Mouse (Mus musculus) v-Abl transformed pro-B cells (cell line): ENCODE measurements around the gene Cnfn.

Experiments used
- in situ Hi-C, 2 experiments: fragments of 400-800 bp; cut with MboI; formaldehyde crosslinking; loops; one replicate each; pipeline ENCODE4 v1.15.1; 2025; ENCODE audit not compliant: unreplicated experiment in 2 of 2

Gene Cnfn

DNA sequence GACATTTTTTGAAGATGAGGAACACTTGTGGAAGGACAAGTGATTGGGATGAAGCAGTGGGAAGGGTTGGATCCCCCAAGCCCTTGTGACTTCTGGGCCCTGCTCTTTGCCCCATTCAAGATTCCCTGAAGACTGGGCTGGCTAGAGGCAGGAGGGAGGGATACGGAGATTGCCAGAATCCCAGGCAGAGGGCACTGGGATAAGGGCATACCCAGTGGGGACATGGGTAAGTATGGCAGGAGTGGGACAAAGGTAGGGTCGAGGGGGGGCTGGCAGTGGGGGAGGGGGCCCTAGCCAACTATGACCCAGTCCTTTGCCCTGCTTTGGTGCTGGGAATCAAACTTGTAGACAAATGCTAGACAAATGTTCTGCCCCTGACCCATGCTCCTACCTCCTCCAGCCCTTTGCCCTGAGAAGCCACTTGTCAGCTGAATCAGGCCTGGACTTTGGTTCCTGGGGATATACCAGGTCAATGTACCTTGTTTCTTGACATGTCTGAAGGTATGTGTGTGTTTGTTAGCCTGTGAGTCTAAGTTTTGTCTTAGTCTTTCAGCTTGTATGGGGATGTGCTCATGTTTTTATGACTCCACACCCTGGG lies 22.4 kb upstream of the Cnfn start:
- in situ Hi-C loops = loop anchor here in 1 of 2 experiments (10.0 kb wide), 1 partner anchor 287 kb away; no protein-coding TSS in a partner anchor

- in situ Hi-C loops = loop anchor here in 1 of 2 experiments (10.0 kb wide), 1 partner anchor 286 kb away; no protein-coding TSS in a partner anchor
Observed at GRCm38 (mm10) chr7:25390986-25391385, 21.5 kb upstream of the Cnfn start.

- in situ Hi-C loops = loop anchor here in 1 of 2 experiments (10.0 kb wide), 1 partner anchor 285 kb away; no protein-coding TSS in a partner anchor
Observed at GRCm38 (mm10) chr7:25390054-25390770, 20.7 kb upstream of the Cnfn start.

- in situ Hi-C loops = no loop called here
Observed at GRCm38 (mm10) chr7:25388916-25389315, 19.4 kb upstream of the Cnfn start.

GRCm38 (mm10) chr7:25387811-25388440 lies 18.4 kb upstream of the Cnfn start:
- in situ Hi-C loops = no loop called here

DNA sequence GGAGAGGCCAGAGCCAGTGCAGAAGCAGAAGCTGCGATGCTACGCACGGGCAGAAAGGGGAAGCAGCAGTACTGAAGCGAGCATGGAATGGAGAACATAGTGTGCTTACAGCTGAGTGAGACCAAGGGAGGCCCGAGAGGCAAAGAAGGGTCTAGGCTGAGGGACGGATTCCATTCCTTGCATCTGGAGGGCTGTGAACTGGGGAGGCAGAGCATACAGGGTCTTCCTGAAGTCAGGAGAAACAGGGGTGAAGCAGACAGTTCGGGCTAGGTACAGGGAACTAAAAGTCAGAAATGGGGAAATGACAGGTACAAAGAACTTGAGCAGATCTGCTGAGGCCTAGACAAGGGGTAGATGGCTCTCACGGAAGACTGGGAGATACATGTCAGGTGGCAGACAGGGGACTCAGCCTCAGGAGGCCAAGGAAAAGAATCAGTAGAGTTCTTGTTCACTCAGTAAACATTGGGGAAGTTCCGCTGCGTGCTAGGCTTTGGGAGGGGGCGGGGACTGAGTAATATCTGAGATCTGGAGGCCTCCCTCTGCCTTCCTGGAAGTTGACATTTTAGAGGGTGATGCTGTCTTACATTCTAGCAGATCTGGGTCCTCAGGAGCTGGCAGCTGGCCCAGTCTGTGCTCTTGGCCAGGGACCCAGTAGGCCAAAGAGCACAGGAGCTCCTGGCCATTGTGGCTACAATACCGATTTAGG lies 16.5 kb upstream of the Cnfn start:
- in situ Hi-C loops = no loop called here

- in situ Hi-C loops = no loop called here
Observed at GRCm38 (mm10) chr7:25385259-25385658, 15.7 kb upstream of the Cnfn start.

GRCm38 (mm10) chr7:25384818-25385217 lies 15.3 kb upstream of the Cnfn start:
- in situ Hi-C loops = no loop called here

GRCm38 (mm10) chr7:25384318-25384717 lies 14.8 kb upstream of the Cnfn start:
- in situ Hi-C loops = no loop called here

DNA sequence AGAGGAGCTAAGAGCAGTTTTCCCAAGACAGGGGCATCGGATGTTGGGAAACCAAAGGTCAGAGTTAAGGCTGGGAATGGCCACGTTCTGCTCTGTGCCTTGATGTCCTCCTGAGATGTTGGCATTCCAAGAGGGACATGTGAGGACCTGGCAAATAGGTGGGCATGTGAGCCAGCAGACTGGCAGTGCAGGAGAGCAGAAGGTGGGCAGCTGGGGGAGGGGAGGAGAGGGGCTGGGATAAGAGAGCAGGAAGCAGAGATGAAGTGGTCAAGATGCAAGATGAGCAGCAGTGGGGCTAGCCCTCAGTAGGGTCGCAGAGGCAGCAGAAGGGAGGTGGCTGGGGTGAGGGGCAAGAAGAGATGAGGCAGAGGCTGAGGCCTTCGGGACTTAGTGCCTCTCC lies 14.4 kb upstream of the Cnfn start:
- in situ Hi-C loops = no loop called here

- in situ Hi-C loops = no loop called here
Observed at GRCm38 (mm10) chr7:25383385-25383784, 13.9 kb upstream of the Cnfn start.

DNA sequence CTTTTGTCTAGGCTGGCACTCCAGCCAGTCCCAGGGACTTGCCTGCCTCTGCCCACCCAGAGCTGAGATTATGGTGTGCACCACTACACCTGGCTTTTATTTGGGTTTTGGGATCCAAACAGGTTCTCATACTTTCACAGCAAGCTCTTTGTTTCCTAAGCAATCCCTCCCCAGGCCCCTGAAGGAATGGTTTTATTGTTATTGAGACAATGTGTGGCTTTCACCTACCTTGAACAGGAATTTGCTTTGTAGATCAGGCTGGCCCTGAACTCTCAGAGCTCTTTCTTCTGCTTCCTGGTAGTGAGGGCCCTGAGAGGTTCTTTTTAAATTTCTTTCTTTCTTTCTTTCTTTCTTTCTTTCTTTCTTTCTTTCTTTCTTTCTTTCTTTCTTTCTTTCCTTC lies 13.0 kb upstream of the Cnfn start:
- in situ Hi-C loops = no loop called here

- in situ Hi-C loops = no loop called here
Observed at GRCm38 (mm10) chr7:25381284-25381680, 11.8 kb upstream of the Cnfn start.

DNA sequence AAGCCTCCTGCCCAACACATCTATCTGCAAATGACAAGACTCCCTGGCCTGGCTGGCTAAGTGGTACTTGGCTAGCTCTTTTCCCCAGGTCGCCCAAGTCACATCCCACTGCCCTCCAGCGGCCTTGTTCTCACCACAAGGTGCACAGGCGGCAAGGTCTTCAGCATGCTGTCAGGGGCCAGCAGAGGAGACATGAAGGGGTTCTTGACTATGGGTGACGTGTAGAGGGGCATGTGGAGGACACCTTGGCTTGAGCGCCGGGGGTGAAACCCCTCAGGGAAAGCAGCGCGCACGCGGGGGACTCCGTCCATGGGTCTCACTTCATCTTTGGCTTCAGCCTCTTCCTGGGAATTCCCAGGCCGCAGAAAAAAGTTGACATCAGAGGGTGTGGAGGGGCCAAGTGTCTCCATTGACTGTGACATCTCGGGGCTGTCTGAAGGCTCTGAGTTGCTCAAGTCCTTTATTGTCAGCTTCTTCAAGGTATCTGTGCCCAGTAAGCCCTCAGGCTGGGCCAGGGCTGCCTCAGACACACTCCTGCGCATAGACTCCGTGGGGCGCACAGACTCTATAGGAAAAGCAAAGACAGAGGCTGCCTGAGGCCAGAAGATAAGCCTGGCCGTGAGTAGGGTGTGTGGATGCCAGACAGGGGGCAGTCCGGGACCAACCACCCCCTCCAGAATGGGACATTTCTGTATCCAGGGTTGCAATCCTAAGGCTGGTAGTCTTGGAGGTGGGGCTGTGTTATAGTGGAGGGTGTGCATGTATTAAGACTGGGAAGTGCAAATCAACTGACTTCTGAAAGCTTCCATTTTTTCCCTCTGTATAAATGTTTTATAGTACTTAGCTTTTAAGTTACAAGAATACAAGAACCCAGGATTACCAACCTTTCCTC lies 11.1 kb upstream of the Cnfn start:
- in situ Hi-C loops = no loop called here

DNA sequence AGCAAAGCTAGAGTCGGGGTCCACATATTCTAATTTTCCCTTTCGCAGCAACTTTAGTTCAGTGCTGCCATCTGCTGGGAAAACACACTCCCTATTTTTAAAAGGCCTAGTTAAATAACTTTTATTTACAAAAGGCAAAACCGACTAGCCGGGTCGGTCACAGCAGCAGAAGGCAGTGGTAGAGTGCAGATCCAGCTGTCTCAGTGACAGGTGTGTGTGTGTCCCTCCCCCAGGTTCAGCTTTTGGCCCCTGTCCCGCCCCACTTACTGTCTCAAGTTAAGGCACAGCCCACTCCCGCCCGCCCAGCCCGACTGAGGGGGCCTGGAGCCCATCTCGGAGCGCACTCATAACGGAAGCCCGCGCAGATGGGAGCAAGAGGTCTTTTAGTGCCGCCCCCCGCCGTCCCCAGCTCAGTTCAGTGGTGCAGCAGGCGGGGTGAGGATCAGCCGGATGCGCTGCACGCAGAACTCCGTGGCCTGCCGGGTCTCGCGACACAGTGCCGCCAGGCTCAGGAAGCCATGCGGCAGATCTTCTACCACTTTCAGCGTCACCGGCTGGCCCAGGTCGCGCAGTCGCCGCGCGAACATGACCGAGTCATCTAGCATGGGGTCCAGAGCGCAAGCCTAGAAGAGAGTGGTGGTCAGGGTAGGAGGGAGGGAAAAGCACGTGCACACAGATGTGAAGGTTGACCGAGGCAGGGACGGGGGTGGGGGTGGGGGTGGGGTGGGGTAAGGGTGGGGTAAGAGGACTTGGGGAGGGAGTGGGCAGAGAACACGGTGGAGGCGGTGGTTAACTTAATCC lies 10.2 kb upstream of the Cnfn start:
- in situ Hi-C loops = no loop called here

DNA sequence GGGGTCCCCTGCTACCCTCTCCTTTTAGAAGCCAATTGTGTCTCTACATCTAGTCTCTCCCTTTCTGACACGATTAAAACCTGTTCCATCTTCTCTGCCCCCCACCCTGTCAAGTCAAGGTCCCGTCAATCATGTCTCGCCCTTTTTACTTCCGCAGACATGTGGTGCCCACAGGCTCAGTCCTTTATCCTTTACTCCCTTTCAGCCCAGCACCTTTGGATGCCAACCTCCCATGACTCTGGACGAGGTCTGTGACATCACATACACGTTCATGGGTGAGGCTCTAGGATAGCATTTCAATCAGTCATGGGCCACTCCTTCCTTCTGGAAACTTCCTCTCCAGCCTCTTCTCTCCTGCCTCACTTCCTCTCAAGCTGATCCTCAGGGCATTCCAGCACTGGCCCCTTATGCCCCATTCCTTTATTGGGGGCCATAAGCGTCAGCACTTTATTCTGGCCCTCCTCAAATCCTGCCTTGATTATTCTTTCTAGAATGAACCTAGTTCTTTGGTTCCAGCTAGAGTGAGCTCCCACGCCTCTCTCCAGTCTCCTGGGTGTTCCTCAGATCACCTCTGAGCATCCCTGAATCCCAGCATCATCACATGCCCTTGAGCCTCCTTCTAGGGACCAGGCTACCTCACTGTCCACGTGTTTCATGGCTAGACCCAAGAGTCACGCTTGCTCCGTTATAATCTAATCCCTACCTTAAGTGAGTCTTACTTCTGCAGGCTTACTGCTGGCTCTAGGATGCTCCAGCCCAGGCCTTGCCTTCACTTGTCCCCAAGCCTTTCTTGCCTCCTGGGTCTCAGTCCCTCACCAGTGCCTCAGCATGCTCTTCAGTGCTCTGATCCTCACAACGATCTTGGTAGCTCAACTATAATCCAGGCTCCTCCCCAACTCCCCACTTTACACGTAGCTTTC lies 8.9 kb upstream of the Cnfn start:
- in situ Hi-C loops = no loop called here

- in situ Hi-C loops = no loop called here
Observed at GRCm38 (mm10) chr7:25377100-25377700, 7.7 kb upstream of the Cnfn start.

- in situ Hi-C loops = no loop called here
Observed at GRCm38 (mm10) chr7:25376556-25376955, 7.0 kb upstream of the Cnfn start.
